25 mouse cellular contexts compared by ENCODE assay signal in the genomic region with DNA sequence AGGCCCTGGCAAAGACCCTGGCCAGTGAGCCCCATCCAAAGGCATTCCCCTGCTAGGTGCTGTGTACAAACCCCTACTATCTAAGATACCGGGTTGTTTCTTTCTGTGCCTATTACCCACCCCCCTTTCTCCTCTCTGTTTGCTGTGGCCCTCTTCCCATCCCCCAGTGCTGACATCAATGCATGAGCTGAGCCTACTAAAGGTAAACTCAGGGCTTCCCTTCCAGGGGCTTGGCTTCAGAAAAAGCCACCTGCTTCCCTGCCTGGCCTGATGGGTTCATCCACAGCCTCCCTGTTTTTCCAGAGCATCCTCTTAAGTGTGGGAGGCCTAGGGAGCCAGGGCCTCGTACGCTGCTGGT. TPM values are rescaled to one million over a fixed set of nuclear protein-coding genes. Genes with fewer than 3 reads are reported as not detected.
"Had no signal": no experiment of that assay in that cellular context is flagged by ENCODE, and none has a peak within 500 bp of the region (broad histone marks: within the 10 kb centered on the region; RNA-seq: fewer than 3 reads in every experiment).

No protein-coding gene starts in this region.

- H3K4me3 ChIP-seq: heart, embryonic 13.5 days; heart, embryonic 15.5 days; hindbrain, embryonic 13.5 days; hindbrain, embryonic 15.5 days; kidney, embryonic 15.5 days; limb, embryonic 13.5 days; limb, embryonic 15.5 days had no signal

- H3K9me3 ChIP-seq: heart, embryonic 13.5 days; heart, embryonic 15.5 days; hindbrain, embryonic 13.5 days; hindbrain, embryonic 15.5 days; kidney, embryonic 15.5 days; limb, embryonic 13.5 days; limb, embryonic 15.5 days had no signal

- H3K27me3 ChIP-seq: heart, embryonic 13.5 days; hindbrain, embryonic 13.5 days; hindbrain, embryonic 15.5 days; kidney, embryonic 15.5 days had no signal

- H3K36me3 ChIP-seq: heart, embryonic 13.5 days; heart, embryonic 15.5 days; hindbrain, embryonic 13.5 days; hindbrain, embryonic 15.5 days; kidney, embryonic 15.5 days; limb, embryonic 13.5 days; limb, embryonic 15.5 days had no signal

- DNase-seq: forebrain, postnatal 0 days; gastrocnemius, postnatal 14 days; gastrocnemius, postnatal 36 days; heart, adult 18-20 months; heart, postnatal 14 days; heart, postnatal 36 days; kidney, adult 11 months; kidney, adult 2 months; kidney, adult 9 months; kidney, postnatal 14 days; kidney, postnatal 36 days; layer of hippocampus, adult 9-11 months; layer of hippocampus, postnatal 36 days; left cerebral cortex, postnatal 4 days had no signal

- H3K4me2 ChIP-seq: heart, embryonic 11.5 days; heart, embryonic 13.5 days; heart, embryonic 15.5 days; hindbrain, embryonic 13.5 days; hindbrain, embryonic 15.5 days; kidney, embryonic 15.5 days; limb, embryonic 13.5 days; limb, embryonic 15.5 days had no signal

- ATAC-seq: forebrain, postnatal 0 days; hindbrain, postnatal 0 days; intestine, embryonic 16.5 days had no signal

- H3K4me1 ChIP-seq: heart, embryonic 15.5 days; kidney, embryonic 15.5 days; limb, embryonic 13.5 days; limb, embryonic 15.5 days had no signal

- H3K9ac ChIP-seq: forebrain, postnatal 0 days; heart, embryonic 13.5 days; heart, embryonic 15.5 days; hindbrain, embryonic 13.5 days; hindbrain, embryonic 15.5 days; kidney, embryonic 15.5 days; limb, embryonic 13.5 days; limb, embryonic 15.5 days had no signal

- H3K27ac ChIP-seq: heart, embryonic 13.5 days; heart, embryonic 15.5 days; hindbrain, embryonic 13.5 days; hindbrain, embryonic 15.5 days; hindbrain, postnatal 0 days; kidney, embryonic 15.5 days; kidney, postnatal 0 days; limb, embryonic 13.5 days; limb, embryonic 15.5 days had no signal

RNA-seq across cellular contexts. Expression of a gene that starts 42.1 kb away (rescaled TPM):
- polyA plus RNA-seq: intestine, embryonic 16.5 days had no signal
